Mouse (Mus musculus) common myeloid progenitor, adult 5-6 weeks (primary cell): ENCODE data around the gene Tmem123. TPM values are rescaled to one million over a fixed set of nuclear protein-coding genes. Genes with fewer than 3 reads are reported as not detected.

ENCODE experiments used
- ATAC-seq: replicated peaks from 2 replicates; pipeline ENCODE4 v1.8.0; 2016; ENCODE audit warnings: low read depth, mild to moderate bottlenecking, moderate TSS enrichment, inconsistent platforms; ENCODE audit not compliant: poor library complexity, severe bottlenecking
- total RNA-seq: library from RNA; stranded (forward); fragments of 200-1000, 187-1606 nt; gene quantifications from 2 replicates; pipeline ENCODE4 v1.2.3, GENCODE M21; 2017

Tmem123 gene
- total RNA-seq = 172 and 173 TPM in 2 replicates

DNA sequence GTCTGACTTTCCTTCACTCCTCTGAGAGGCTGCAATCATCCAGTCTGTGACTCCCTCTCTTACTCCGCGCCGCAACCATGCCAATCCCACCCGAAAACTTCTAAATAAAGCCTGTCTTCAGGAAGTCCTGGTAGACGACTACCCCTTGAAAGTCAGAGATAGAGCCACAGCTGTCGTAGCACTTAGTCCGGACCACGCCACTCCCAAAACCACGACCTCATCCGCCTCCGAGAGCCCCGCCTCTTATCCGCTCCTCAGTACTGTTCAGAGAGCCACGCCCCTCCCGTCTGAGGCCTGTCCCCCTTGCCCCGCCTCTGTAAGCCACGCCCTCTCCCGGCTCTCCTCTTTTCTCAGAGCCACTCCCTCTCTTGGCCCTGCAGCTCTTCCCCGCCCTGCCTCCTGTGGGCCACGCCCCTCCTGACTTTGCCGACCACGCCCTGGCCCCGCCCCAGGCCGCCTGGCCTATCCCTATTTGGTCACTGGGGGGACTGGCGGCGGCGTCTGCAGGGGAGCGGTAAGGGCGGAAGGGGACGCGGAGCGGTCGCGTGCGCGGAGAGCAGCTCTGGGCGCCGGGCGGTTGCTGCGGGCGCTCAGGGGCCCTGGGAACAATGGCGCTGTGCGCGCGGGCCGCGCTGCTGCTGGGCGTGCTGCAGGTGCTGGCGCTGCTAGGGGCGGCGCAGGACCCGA, at the start of gene Tmem123:
Tmem123 (plus strand) TSS at position 428 of the 687 bp plus-strand sequence.
- ATAC-seq = peak; percentile 83

DNA sequence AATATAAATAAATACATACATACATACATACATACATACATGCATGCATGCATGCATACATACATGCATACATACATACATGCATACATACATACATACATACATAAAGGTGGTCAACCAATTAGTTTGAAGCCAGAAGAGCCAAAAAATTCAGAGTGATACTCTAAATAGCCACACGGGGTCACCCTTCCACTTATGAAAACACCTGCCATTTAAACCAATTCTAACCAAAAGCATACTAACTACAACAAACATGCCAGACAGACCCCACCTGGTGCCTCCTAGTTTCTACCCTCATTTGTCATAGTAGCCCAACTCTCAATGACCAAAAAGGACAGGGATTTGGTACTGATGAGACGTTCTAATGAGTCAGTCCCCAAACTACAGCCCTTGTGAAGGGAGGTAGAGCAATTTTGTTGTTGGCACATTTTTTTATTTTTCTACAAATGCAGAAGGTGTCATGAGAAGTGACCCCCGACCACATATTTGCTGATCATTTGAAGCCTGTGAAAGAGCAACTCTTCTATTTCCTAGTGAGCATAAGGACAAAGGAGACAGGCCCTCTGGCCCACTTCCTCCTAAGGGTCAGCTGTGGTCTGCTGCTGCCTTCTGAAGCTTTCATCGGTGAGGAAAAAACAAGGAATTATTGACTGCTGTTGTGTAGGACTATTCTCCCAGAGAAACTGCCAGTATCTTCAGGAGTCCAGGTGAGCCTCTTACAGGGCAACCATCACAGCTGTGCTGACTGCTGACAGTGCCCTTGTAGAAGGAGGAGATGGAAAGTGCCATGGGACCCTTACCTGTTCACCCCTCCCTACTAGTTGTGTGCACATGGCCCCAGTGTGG, 49.6 kb upstream of the Tmem123 start:
- ATAC-seq = peak; percentile 97

GRCm38 (mm10) chr9:7714908-7715175, 49.0 kb upstream of the Tmem123 start:
- ATAC-seq = no peak

DNA sequence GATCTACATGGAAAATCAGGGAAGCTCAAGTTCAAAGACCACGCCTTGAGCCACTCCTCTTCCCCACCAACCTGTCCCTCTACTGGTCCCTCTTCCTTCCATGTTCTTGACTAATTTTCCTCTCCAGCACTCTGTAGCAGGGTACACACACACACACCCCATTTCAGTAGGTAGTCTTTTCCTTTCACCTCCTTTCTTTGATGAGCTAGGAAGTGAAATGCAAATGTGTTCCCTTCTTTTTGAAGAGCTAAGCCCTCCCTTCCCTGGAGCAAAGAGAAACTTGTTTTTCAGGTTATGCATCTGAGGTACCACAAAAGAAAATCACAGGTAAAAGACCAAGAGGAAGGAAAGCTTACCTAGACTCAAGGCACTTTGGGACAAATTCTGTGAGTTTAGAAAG, 42.3 kb upstream of the Tmem123 start:
- no peak for ATAC-seq

DNA sequence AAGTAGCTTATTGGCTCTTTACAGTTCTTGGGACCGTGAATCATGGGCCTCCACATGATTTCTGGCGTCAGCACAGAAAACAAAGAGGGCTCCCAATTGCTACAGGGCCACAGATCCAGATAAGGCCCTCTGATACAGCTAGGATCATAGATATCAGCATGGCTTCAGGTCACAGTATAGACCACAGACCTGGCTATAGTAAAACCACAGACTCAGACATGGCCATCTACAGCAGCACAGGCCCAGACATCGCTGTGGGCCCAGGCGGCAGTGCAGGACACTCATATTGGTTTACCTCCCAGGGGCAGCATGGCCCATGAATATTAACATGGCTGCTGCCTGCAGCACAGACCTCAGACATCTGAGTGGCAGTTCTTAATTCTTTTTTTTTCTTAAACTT, 34.8 kb upstream of the Tmem123 start:
- ATAC-seq = peak; percentile 65

DNA sequence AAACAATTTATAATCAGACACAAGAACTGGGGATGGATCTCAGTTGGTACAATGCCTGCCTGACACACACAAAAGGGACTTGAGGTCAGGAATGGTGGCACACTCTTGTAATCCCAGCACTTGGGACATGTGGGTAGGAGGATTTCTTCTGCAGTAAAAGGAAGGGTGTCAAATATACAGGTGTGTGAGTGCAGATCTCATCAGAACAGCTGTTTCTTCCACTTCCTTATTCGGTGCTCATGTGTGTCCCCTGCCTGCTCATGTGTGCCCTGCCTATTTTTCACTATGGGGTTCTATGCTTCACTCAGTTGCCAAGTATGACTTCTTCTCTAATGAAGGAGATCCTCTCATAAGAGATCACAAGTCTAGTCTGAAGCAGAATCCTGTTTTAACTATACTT, 21.1 kb upstream of the Tmem123 start:
- 0 out of 2 replicates have a peak, but pooled peaks have one; percentile 8 for ATAC-seq

DNA sequence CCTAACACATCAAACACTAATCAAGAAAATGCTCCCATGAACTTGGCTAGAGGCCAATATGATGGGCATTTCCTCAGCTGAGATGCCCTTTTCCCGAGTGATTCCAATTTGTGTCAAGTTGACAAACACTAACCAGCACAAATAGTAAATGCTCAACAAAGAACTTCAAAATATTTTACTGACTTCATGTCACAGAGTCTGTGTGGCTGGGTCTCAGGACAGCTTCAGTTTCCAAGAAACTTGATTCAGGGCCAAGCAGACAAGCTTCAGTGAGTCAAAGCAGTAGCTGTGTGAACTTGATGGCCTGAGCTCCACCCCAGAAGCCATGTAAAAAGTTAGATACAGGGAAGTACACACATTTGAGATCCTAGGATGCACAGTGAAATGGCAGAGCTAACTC, 19.7 kb upstream of the Tmem123 start:
- no peak for ATAC-seq

DNA sequence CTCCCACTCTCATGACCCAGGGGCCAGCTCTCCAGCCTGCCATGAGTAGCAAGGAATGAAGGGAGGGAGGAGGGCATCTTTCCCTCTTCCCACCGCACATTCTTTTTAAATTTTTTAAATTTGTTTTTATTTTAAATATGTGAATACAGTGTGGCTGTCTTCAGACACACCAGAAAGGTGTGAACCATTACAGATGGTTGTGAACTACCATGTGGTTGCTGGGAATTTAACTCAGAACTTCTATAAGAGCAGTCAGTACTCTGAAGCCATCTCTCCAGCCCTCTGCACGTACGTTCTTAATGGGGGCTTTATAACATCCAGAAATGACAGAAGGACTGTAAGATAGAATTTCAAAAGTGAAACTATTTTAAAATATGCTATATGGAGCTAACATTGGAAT, 15.0 kb upstream of the Tmem123 start:
- ATAC-seq = no peak

GRCm38 (mm10) chr9:7749537-7749936, 14.3 kb upstream of the Tmem123 start:
- no peak for ATAC-seq

GRCm38 (mm10) chr9:7755889-7756423, 7.9 kb upstream of the Tmem123 start:
- peak; percentile 93 for ATAC-seq

DNA sequence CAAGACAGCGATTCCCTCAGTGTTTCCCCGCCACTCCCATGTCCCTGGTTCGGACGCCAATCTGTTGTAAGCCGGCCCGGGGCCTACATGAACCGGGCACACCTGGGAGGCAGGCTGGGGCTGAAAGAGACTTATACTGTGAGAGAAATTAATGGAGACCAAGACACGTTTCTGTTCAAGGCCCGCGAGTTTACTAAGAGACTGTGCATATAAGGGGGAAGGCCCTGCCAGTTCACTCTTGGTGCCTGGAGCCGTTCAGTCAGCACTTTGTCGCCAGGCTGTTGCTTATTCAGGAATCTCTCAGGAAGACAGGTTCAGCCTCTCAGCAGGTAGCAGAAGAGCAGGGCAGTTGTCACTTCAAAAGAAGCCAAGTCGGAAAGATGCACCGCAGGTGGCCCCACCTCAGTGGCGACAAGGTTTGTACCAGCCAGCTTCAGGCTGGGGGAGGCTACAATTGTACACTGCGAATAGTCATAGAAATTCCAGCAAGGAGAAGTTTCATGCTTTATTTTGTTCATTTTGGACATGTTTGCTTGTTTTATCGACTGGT, 1.9 kb upstream of the Tmem123 start:
- no peak for ATAC-seq

DNA sequence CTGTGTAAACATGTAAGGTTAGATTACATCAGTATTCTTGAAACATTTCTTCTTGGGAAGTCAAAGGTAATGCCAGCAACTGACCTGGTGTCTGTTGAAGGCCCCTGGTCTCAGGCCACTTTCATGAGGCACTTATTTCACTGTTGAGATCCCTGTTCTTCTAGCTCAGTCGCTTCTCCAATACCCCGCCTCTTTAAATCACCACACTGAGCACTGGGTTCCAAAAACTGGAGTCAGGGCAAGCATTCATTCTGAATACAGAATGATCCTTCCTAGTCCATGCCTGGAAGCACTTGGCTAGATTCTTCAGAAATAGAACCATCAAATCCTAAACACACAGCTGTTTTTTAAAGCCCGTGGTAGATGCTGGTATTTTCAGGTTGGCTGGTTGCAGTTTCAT, 1.1 kb upstream of the Tmem123 start:
- ATAC-seq = no peak

DNA sequence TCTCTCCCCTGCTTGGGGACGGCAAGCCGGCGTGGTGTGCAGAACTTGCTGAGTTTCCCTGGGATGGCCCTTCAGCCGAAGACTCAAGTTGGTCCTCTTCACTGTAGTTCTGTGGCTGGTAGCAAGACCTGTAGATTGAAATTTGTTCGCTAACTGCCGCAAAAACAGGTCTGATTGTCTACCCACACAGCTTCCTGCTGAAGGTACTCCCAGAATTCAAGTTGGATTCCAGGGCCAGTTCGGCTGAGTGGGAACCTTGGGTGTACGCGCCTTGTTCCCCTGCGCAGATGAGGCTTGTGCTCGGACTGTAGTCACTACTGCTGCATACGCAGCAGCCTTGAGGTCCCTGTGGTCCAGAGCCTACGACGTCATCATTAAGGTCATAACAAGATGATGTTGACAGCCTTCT, 626 bp downstream of the Tmem123 start:
- ATAC-seq = peak; percentile 33; the same call in 1 of the 2 replicates

DNA sequence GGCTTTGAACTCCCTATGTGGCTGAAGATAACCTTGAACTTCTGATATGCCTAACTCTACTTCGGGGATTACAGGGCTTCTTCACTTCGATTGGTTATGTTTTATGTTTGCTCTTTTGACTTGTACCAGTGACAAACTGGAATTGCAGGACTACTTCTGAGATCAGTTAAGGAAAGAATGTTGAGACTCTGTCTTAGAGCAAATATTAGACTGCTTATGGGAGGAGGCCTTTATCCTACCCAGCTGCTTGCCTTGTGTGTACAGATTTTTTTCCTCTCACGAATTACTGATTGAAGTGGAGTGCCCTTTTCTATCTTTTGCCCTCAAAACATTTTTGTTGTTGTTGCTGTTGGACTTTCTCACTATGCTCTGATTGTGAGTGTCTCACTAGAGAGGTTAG, 1.4 kb downstream of the Tmem123 start:
- no peak for ATAC-seq

- no peak for ATAC-seq
These were observed 2.7 kb downstream of the Tmem123 start for GRCm38 (mm10) chr9:7766582-7766981.

GRCm38 (mm10) chr9:7767526-7767925, 3.7 kb downstream of the Tmem123 start:
- ATAC-seq = no peak

- no peak for ATAC-seq
These were observed 5.2 kb downstream of the Tmem123 start for GRCm38 (mm10) chr9:7769081-7769480.

DNA sequence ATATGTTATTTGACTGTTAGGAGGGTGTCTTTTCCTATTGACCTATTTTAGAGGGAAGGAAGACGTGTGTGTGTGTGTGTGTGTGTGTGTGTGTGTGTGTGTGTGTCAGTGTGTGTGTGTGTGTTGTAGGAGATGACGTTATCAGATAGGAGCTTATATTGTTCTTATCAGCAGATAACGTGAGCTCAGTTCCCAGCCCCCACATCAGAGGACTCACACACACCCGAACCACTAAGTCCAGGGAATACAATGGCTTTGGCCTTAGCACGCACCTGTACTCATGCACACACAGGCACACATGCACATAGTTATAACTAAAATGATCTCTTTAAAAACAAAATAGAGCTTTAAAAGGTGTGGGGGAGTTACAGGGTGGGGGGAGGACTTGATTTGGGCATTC, 5.7 kb downstream of the Tmem123 start:
- ATAC-seq = no peak

DNA sequence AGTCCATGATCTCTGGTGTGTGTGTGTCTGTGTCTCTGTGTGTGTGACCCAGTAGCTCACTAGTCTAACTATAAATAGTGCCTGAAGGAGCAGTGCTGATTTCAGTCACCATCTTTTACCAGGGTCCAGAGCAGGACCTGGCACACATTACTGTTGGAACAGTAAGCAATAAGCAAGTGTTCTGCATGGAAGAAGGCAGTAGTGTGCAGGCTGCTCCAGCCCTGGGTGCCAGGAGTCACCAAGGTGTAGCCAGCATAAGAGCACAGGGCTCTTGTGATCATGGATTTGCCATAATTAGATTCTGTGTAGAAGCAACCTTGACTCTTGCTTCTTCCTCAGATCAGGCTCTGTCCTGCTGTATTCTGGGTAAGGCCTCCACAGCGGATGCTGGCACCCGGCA, 8.5 kb downstream of the Tmem123 start:
- no peak for ATAC-seq

DNA sequence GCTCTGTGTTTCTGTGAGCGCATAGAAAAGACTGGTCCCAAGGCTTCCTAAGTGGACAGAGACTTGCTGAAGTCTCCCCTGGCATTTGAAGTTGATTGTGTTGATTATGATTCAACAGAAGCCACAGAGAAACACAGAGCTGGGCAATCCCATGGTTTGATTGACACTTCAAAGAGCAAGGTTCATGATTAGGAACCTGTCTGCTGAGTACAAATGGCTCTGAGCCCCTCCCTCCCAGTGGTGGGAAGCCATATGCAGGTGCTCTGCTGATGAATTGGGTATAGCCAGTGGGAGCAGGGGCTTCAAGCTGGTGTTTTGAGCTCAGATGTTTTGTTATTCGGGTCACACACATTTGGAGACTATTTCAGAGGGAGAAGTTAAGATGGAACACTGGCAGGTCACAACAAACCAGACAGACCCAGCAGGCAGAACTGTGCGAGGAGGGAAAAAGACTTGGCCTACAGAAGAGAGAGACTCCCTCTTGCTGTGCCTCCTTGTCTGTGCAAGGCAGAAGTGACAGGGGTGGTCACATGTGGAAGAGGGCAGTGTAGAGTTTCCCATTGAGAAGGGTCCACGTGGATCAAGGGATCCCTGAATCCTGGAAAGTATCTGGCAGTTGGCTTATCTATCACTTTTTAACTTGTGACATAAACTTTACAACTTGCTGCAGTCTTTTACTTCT, 9.1 kb downstream of the Tmem123 start:
- no peak for ATAC-seq

DNA sequence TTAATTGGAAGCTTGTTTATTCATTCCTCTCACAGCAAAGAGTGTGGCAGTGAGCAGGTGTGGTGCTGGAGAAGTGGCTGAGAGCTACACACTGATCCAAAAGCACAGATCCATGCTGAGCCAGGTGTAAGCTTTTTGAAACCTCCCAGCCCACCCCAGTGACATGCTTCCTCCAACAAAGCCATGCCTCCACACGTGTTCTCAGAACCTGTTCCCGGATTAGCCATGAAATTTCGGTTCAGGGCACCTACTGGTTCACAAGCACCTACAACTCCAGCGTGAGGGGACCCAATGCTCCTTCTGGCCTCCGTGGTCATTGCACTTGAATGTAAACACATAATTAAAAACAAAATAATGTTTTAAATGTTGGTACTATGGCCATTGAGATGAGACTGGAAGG, 9.8 kb downstream of the Tmem123 start:
- ATAC-seq = no peak
